ENCODE assay signal across 8 mouse cellular contexts in genomic region chr8:106647387-106647786, GRCm38 (mm10). TPM values are rescaled to one million over a fixed set of nuclear protein-coding genes. Genes with fewer than 3 reads are reported as not detected.
DNase-seq lines count a peak whose midpoint lies in the region; ATAC-seq and TF ChIP-seq lines count a peak whose summit lies in the region.
"Had no signal": no experiment of that assay in that cellular context is flagged by ENCODE, and none has a peak within 500 bp of the region (broad histone marks: within the 10 kb centered on the region; RNA-seq: fewer than 3 reads in every experiment).

No protein-coding gene starts in this region.

- H3K9me3 ChIP-seq in MEL (replicated peaks; ENCODE audit: insufficient read depth, low read length), result no peaks in the 10 kb centered on the region
- H3K9me3 ChIP-seq in embryonic facial prominence, embryonic 13.5 days, result no peaks in the 10 kb centered on the region

- peak; percentile 73 for DNase-seq in MEL (ENCODE audit: low read depth, low spot score)
- peak; percentile 39 to 52 for DNase-seq in adrenal gland, postnatal 4 days (ENCODE audit: low spot score in 2 of 2)
- peak; percentile 77 to 83 for DNase-seq in heart, postnatal 36 days
- DNase-seq in left cerebral cortex, adult 11 months (ENCODE audit: low spot score), result peak; percentile 51
- DNase-seq in mesoderm, embryonic 11.5 days (ENCODE audit: low read depth, low spot score), result peak; percentile 82
- DNase-seq in spleen, postnatal 36 days (ENCODE audit: low spot score in 2 of 2), result peak; percentile 46 to 62

- H3K4me2 ChIP-seq in embryonic facial prominence, embryonic 13.5 days, result no peak overlapping the region

- H3K36me3 ChIP-seq in MEL (ENCODE audit: control insufficient read depth in 1 of 2, insufficient read depth in 2 of 2, low read length in 2 of 2), result peaks cover 0 to 2% of the 10 kb centered on the region in 2 experiments; a peak in 1 of 4 replicates
- H3K36me3 ChIP-seq in embryonic facial prominence, embryonic 13.5 days, result no peaks in the 10 kb centered on the region

- no peaks in the 10 kb centered on the region; a peak in 1 of 4 replicates for H3K27me3 ChIP-seq in MEL (ENCODE audit: control insufficient read depth in 1 of 2, insufficient read depth in 2 of 2, low read length in 2 of 2)
- no peaks in the 10 kb centered on the region for H3K27me3 ChIP-seq in embryonic facial prominence, embryonic 13.5 days

- intact Hi-C loops in heart, postnatal 36 days (cut with DNase I), result loop anchor here (1.0 to 5.0 kb wide), 4 partner anchors 86 to 235 kb away; no protein-coding TSS in a partner anchor

- H3K79me2 ChIP-seq in MEL (ENCODE audit: control insufficient read depth, insufficient read depth, low read length, poor library complexity), result no peaks in the 10 kb centered on the region

- no peak for ATAC-seq in embryonic facial prominence, embryonic 13.5 days (ENCODE audit: insufficient number of reproducible peaks, insufficient read depth, low FRiP score, low TSS enrichment, low read depth)

- H3K9ac ChIP-seq in MEL (ENCODE audit: control insufficient read depth, low read depth, low read length, poor library complexity, severe bottlenecking), result no peak overlapping the region
- H3K9ac ChIP-seq in embryonic facial prominence, embryonic 13.5 days, result no peak overlapping the region

- no peak for TF ChIP-seq POLR2A in MEL (IDR thresholded peaks at IDR 0.05; ENCODE audit: control insufficient read depth in 1 of 2, insufficient read depth in 1 of 2, low read depth in 1 of 2, low read length in 2 of 2, poor library complexity in 1 of 2)

- 29% methylated on average over 2 of the region's 2 CpGs for WGBS in embryonic facial prominence, embryonic 13.5 days

- no peak overlapping the region for H3K27ac ChIP-seq in MEL (ENCODE audit: control insufficient read depth, low read depth, low read length)
- H3K27ac ChIP-seq in embryonic facial prominence, embryonic 13.5 days, result peak overlapping the region; percentile 64; the same call in 1 of the 2 replicates

- no peak overlapping the region for H3K4me3 ChIP-seq in MEL (ENCODE audit: control insufficient read depth in 1 of 2, insufficient read depth in 1 of 2, low read depth in 2 of 2, low read length in 2 of 2)
- H3K4me3 ChIP-seq in embryonic facial prominence, embryonic 13.5 days, result no peak overlapping the region
- H3K4me3 ChIP-seq: myocyte had no signal

- H3K4me1 ChIP-seq in MEL (ENCODE audit: control insufficient read depth in 1 of 2, insufficient read depth in 2 of 2, low read length in 2 of 2), result peaks cover 2 to 4% of the 10 kb centered on the region in 2 experiments; a peak in 3 of 4 replicates
- peaks cover 18% of the 10 kb centered on the region for H3K4me1 ChIP-seq in embryonic facial prominence, embryonic 13.5 days

- TF ChIP-seq EP300 in MEL (IDR thresholded peaks at IDR 0.05; ENCODE audit: low read depth in 1 of 2, low read length in 2 of 2), result no peak

- TF ChIP-seq RAD21 in MEL (IDR thresholded peaks at IDR 0.05; ENCODE audit: low read depth, low read length), result peak; percentile 87

- TF ChIP-seq CTCF in MEL (IDR thresholded peaks at IDR 0.05 in 2 of 3, conservative IDR thresholded peaks at IDR 0.05 in 1 of 3; ENCODE audit: control insufficient read depth in 1 of 3, insufficient read depth in 1 of 3, low read depth in 2 of 3, low read length in 3 of 3, poor library complexity in 1 of 3, severe bottlenecking in 1 of 3), result peak; percentile 75 to 97 (median 79)

TF ChIP-seq in MEL, 35 proteins besides CTCF, POLR2A, EP300 and RAD21:
- TF ChIP-seq SMC3 (IDR thresholded peaks at IDR 0.05; ENCODE audit: low read depth, low read length) (peak; percentile 97), BHLHE40 (IDR thresholded peaks at IDR 0.05; ENCODE audit: borderline replicate concordance, low read depth, low read length) (no peak), ELF1 (IDR thresholded peaks at IDR 0.05; ENCODE audit: low read depth, low read length) (no peak), KAT2A (conservative IDR thresholded peaks at IDR 0.05; ENCODE audit: low read depth, low read length) (no peak), MAX (IDR thresholded peaks at IDR 0.05; ENCODE audit: low read length) (no peak), ZC3H11A (IDR thresholded peaks at IDR 0.05; ENCODE audit: low read depth, low read length) (peak; percentile 88), ETS1 (IDR thresholded peaks at IDR 0.05; ENCODE audit: low read depth, low read length) (no peak)
TF ChIP-seq in MEL: peak in this region for 2.

RNA-seq across cellular contexts. Expression of gene Tango6, which starts 35.5 kb away (rescaled TPM):
- total RNA-seq in MEL (2012; rRNA removed), result 3.0 and 3.3 TPM in 2 replicates
- polyA plus RNA-seq in MEL (2012; ENCODE audit: insufficient read depth in 1 of 2, insufficient read length in 2 of 2, low read depth in 1 of 2, low replicate concordance in 2 of 2, missing spikeins in 1 of 2), result 1 to 10 TPM in 1 of 2 experiments, not detected in 1; 6.1 TPM
- total RNA-seq in adrenal gland, postnatal 4 days (2021), result 10 to 100 TPM; 11.0 to 12.2 TPM
- polyA plus RNA-seq in embryonic facial prominence, embryonic 13.5 days (2015; fragmentation: Nextera tagmentation; extraction: Ambion mirVana), result 11.3 and 11.5 TPM in 2 replicates
- 10 to 100 TPM; 10.7 to 11.2 TPM for total RNA-seq in heart, postnatal 36 days (2021)

RNA-seq across cellular contexts. Expression of gene Cdh1, which starts 44.2 kb away (rescaled TPM):
- not detected in 2 replicates for total RNA-seq in MEL (2012; rRNA removed)
- polyA plus RNA-seq in MEL (2012; ENCODE audit: insufficient read depth in 1 of 2, insufficient read length in 2 of 2, low read depth in 1 of 2, low replicate concordance in 2 of 2, missing spikeins in 1 of 2), result not detected
- 10 to 100 TPM in 1 of 2 experiments, 1 to 10 TPM in 1; 7.7 to 26.7 TPM for total RNA-seq in adrenal gland, postnatal 4 days (2021)
- polyA plus RNA-seq in embryonic facial prominence, embryonic 13.5 days (2015; fragmentation: Nextera tagmentation; extraction: Ambion mirVana), result 37.9 and 44.5 TPM in 2 replicates
- total RNA-seq in heart, postnatal 36 days (2021), result not detected
